Mouse (Mus musculus): ENCODE results near the gene Acer3. TPM values are rescaled to one million over a fixed set of nuclear protein-coding genes. Genes with fewer than 3 reads are reported as not detected.

Gene Acer3
- 25.7 and 32.7 TPM in 2 replicates for polyA plus RNA-seq (2016; fragmentation: Nextera tagmentation; extraction: Ambion mirVana)

GRCm38 (mm10) chr7:98321083-98321482 is at the start of gene Acer3:
TSS of gene Acer3 (minus strand) at chr7:98321208.
- peaks cover 10% of the 10 kb centered on the region; the same call in 1 of the 2 replicates for H3K4me1 ChIP-seq
- no peak within 1 kb of the TSS for H3K4me3 ChIP-seq
- no peak within 1 kb of the TSS for H3K27ac ChIP-seq
- no peaks in the 10 kb centered on the region for H3K27me3 ChIP-seq (ENCODE audit: insufficient read depth, poor library complexity, severe bottlenecking)
- 81% methylated on average over 2 of the region's 2 CpGs for WGBS
- no peaks in the 10 kb centered on the region for H3K36me3 ChIP-seq
- DNase-seq (ENCODE audit: low spot score): no peak
- H3K9me3 ChIP-seq: no peaks in the 10 kb centered on the region

DNA sequence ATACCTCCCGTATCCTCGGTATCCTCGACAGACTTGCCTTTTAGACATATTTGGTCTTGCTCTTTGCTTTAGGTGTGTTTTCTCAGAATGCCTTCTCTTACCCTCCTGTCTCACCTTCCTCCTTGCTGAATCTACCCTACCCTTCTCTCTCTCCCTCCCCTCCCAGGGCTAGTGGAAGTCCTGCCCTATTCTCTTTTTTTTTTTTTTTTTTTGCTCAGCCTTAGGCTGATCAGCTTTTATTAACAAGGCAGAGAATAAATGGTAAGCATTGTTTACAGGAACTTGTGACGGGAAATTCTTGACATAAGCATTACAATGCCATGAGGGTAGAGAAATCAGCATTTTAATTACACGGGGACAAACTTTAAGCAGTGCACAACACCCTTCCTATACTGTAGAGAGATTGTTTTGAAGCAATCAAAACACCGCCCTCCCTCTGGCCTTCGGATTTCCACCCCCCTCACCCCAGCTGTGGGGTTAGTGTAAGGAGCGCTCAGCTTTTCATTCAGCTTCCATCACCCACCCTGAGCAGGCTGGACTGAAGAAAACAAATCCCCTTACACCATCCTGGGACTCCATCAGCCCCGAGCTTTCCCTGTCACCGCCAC is 48.9 kb upstream of the Acer3 start:
- 59% methylated on average over 10 of the region's 10 CpGs for WGBS

GRCm38 (mm10) chr7:98361662-98362061 is 40.7 kb upstream of the Acer3 start:
- DNase-seq (ENCODE audit: low spot score): no peak
- Histone ChIP-seq H3K36me3 (no peaks in the 10 kb centered on the region), H3K27me3 (ENCODE audit: insufficient read depth, poor library complexity, severe bottlenecking) (no peaks in the 10 kb centered on the region), H3K4me1 (peaks cover 42% of the 10 kb centered on the region), H3K9me3 (0 out of 2 replicates have a peak, but pooled peaks cover 4% of the 10 kb centered on the region), H3K4me3 (peak overlapping the region; percentile 82), H3K27ac (peak overlapping the region; percentile 89; the same call in 1 of the 2 replicates)
- WGBS: 36% methylated on average over 2 of the region's 2 CpGs

More for the DNA sequence above, 48.9 kb upstream of the Acer3 start:
- Histone ChIP-seq H3K9me3 (no peaks in the 10 kb centered on the region), H3K4me1 (peaks cover 23% of the 10 kb centered on the region), H3K27me3 (ENCODE audit: insufficient read depth, poor library complexity, severe bottlenecking) (peaks cover 6% of the 10 kb centered on the region; the same call in 1 of the 2 replicates), H3K4me3 (no peak overlapping the region), H3K36me3 (no peaks in the 10 kb centered on the region), H3K27ac (no peak overlapping the region)
- no peak for DNase-seq (ENCODE audit: low spot score)

GRCm38 (mm10) chr7:98361063-98361652 is 40.1 kb upstream of the Acer3 start, which contains the start of gene Tsku:
TSS of gene Tsku (minus strand) at chr7:98361328.
- 0 out of 2 replicates have a peak, but pooled peaks cover 4% of the 10 kb centered on the region for H3K9me3 ChIP-seq
- under 1% methylated on average over 52 of the region's 52 CpGs for WGBS
- H3K27ac ChIP-seq: peak within 1 kb of the TSS; percentile 89
- peaks cover 47% of the 10 kb centered on the region for H3K4me1 ChIP-seq
- H3K4me3 ChIP-seq: peak within 1 kb of the TSS; percentile 82
- H3K36me3 ChIP-seq: no peaks in the 10 kb centered on the region
- DNase-seq (ENCODE audit: low spot score): peak; percentile 96
- H3K27me3 ChIP-seq (ENCODE audit: insufficient read depth, poor library complexity, severe bottlenecking): no peaks in the 10 kb centered on the region

- under 1% methylated on average over 20 of the region's 20 CpGs for WGBS
- H3K4me1 ChIP-seq: peaks cover 52% of the 10 kb centered on the region
- peak overlapping the region; percentile 89 for H3K27ac ChIP-seq
- H3K27me3 ChIP-seq (ENCODE audit: insufficient read depth, poor library complexity, severe bottlenecking): no peaks in the 10 kb centered on the region
- DNase-seq (ENCODE audit: low spot score): no peak
- H3K9me3 ChIP-seq: 0 out of 2 replicates have a peak, but pooled peaks cover 4% of the 10 kb centered on the region
- H3K36me3 ChIP-seq: no peaks in the 10 kb centered on the region
- H3K4me3 ChIP-seq: peak overlapping the region; percentile 82
Observed at GRCm38 (mm10) chr7:98360621-98360990, 39.6 kb upstream of the Acer3 start.

DNA sequence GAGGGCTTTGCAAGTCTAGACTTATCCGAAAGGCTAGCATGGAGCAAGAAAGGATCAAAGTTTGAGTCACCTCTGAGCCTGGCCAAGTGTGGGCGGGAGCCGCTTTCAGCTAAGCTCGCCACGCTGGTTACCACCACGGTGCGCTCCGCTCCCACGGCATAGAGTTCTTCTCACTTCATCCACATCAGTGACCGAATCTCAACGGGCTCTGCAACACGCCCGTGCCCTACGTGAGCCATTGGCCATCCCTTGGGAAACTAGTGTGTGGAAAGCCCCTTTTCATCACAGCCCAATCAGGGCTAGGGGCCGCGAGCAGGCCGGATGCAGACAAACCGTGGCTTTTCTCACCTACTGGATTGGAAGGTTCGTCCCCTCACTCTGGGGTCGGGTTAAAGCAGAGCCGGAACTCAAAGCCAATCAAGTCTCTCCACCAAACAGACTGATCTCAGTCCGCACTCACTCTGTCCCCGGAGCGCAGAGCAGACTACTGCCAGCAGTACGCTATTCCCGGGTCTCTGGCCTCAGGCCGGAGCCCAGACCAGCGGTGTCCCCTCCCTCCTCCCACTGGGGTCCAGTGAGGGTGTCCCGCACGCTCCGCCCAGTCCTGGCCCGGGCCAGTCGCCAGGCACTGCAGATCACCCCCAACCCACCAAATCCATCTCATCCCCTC is 39.1 kb upstream of the Acer3 start:
- Histone ChIP-seq H3K27ac (peak overlapping the region; percentile 89), H3K4me1 (peaks cover 58% of the 10 kb centered on the region), H3K36me3 (no peaks in the 10 kb centered on the region), H3K9me3 (0 out of 2 replicates have a peak, but pooled peaks cover 4% of the 10 kb centered on the region), H3K27me3 (ENCODE audit: insufficient read depth, poor library complexity, severe bottlenecking) (no peaks in the 10 kb centered on the region), H3K4me3 (peak overlapping the region; percentile 82)
- WGBS: under 1% methylated on average over 33 of the region's 33 CpGs
- DNase-seq (ENCODE audit: low spot score): peak; percentile 90

- Histone ChIP-seq H3K4me3 (no peak overlapping the region), H3K27ac (no peak overlapping the region), H3K9me3 (no peaks in the 10 kb centered on the region), H3K4me1 (peaks cover 70% of the 10 kb centered on the region), H3K36me3 (peaks cover under 1% of the 10 kb centered on the region; the same call in 1 of the 2 replicates), H3K27me3 (ENCODE audit: insufficient read depth, poor library complexity, severe bottlenecking) (no peaks in the 10 kb centered on the region)
- DNase-seq (ENCODE audit: low spot score): no peak
- 55% methylated on average over 1 of the region's 1 CpGs for WGBS
Observed at GRCm38 (mm10) chr7:98358016-98358415, 37.0 kb upstream of the Acer3 start.

DNA sequence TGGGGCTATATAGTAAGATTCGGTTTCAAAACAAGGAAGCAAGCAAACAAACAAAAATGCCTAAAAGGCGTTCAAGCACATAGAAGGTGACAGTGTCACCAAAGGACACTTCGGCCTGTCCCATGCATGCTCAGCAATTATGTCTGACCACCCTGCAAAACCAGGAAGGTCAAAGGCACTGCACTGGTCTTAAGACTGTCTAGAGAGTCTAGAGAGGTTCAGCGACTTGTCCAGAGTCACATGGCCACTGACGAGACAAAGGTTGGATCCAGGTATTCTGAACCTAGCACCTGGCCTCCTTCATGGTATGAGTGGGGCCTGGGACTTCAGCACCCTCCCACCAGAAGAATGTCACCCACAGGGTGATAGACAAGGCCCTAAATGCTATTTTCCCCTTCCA is 36.3 kb upstream of the Acer3 start:
- 67% methylated on average over 5 of the region's 5 CpGs for WGBS
- Histone ChIP-seq H3K4me1 (peaks cover 71% of the 10 kb centered on the region), H3K27me3 (ENCODE audit: insufficient read depth, poor library complexity, severe bottlenecking) (no peaks in the 10 kb centered on the region), H3K9me3 (no peaks in the 10 kb centered on the region), H3K27ac (no peak overlapping the region), H3K36me3 (peaks cover 7% of the 10 kb centered on the region), H3K4me3 (no peak overlapping the region)
- DNase-seq (ENCODE audit: low spot score): no peak

GRCm38 (mm10) chr7:98354921-98355310 is 33.9 kb upstream of the Acer3 start:
- Histone ChIP-seq H3K4me3 (no peak overlapping the region), H3K4me1 (peaks cover 66% of the 10 kb centered on the region), H3K9me3 (no peaks in the 10 kb centered on the region), H3K36me3 (peaks cover 30% of the 10 kb centered on the region), H3K27me3 (ENCODE audit: insufficient read depth, poor library complexity, severe bottlenecking) (no peaks in the 10 kb centered on the region), H3K27ac (peak overlapping the region; percentile 62)
- 52% methylated on average over 4 of the region's 4 CpGs for WGBS
- DNase-seq (ENCODE audit: low spot score): no peak

DNA sequence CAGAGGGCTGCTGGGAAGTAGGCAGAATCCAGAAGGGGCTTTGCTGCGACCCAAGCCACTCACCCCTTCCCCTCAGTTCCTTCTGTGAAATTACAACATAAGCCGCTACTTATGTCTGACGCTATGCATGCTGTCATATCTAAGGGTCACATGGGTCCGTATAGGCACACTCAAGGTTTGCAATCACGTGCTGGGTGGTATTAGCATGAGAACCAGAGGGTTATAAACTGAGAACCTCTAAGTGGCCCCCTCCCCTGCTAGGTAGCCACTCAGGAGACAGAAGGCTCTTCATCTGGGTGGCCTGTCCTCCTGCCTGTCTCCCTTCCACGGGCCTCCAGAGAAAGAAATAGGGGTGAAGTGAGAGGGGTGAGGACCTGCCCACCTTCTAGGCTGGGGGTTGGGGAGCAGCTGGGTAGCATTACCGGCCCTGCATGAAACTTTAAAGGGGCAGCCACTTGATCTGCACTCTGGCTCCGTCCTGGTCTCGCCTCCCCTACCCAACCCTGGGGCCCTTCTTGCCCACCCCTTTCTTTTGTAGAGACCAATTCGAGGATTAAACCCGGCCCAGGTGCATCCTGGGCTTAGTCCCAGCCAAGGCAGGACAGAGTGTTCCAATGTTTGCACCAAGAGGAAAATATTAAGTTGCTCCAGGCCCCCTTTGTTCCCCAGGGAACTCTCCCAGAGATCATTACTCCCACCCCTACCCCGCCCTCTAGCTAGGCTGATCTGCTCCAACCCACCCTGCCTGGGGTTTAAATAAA is 33.3 kb upstream of the Acer3 start:
- 42% methylated on average over 12 of the region's 12 CpGs for WGBS
- Histone ChIP-seq H3K4me3 (no peak overlapping the region), H3K4me1 (peaks cover 61% of the 10 kb centered on the region), H3K36me3 (peaks cover 34% of the 10 kb centered on the region), H3K9me3 (no peaks in the 10 kb centered on the region), H3K27me3 (ENCODE audit: insufficient read depth, poor library complexity, severe bottlenecking) (no peaks in the 10 kb centered on the region), H3K27ac (peak overlapping the region; percentile 62)
- DNase-seq (ENCODE audit: low spot score): no peak

DNA sequence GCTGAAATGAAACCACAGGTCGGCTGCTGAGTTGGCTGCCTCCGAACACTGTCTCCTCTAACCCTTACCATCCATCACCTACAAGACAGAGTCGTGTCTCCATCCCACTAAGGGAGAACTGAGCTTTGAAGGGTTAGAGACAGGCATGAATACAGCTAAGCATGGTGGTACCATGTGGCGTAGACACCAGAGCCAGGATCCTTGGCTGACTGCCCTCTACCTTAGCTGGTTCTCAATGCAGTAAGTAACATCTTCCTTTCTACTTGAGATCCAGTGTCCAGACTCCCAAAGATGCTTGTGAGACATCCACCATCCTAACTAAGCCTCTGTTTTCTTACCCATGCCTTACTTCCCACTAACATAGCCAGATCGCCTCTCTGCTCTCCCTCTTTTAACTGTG is 32.6 kb upstream of the Acer3 start:
- 87% methylated on average over 5 of the region's 5 CpGs for WGBS
- no peak overlapping the region for H3K4me3 ChIP-seq
- no peak for DNase-seq (ENCODE audit: low spot score)
- H3K27me3 ChIP-seq (ENCODE audit: insufficient read depth, poor library complexity, severe bottlenecking): no peaks in the 10 kb centered on the region
- H3K9me3 ChIP-seq: no peaks in the 10 kb centered on the region
- peaks cover 34% of the 10 kb centered on the region for H3K36me3 ChIP-seq
- H3K27ac ChIP-seq: 0 out of 2 replicates have a peak overlapping the region, but pooled peaks have one; percentile 62
- H3K4me1 ChIP-seq: peaks cover 53% of the 10 kb centered on the region

- DNase-seq (ENCODE audit: low spot score): no peak
- Histone ChIP-seq H3K27ac (no peak overlapping the region), H3K27me3 (ENCODE audit: insufficient read depth, poor library complexity, severe bottlenecking) (no peaks in the 10 kb centered on the region), H3K4me1 (peaks cover 41% of the 10 kb centered on the region), H3K36me3 (peaks cover 34% of the 10 kb centered on the region), H3K4me3 (no peak overlapping the region), H3K9me3 (no peaks in the 10 kb centered on the region)
- WGBS: 96% methylated on average over 3 of the region's 3 CpGs
Observed at GRCm38 (mm10) chr7:98351523-98351922, 30.5 kb upstream of the Acer3 start.

Data from heart, embryonic 10.5 days (tissue).